Mouse (Mus musculus) spleen, adult 2 months (tissue): Measurements from ENCODE around the gene Clic1. TPM values are rescaled to one million over a fixed set of nuclear protein-coding genes. Genes with fewer than 3 reads are reported as not detected.

Experiments
- DNase-seq, 2 experiments: peaks; one replicate each; pipeline versions ENCODE4 v3.0.0 to v3.0.0-alpha.2; 2012 to 2021; ENCODE audit warnings: low spot score in 2 of 2, low read depth in 1 of 2
- H3K27ac ChIP-seq: fragments of 200-500 bp; 2 replicates; pipeline ENCODE4 v1.5.1; 2012; ENCODE audit warnings: low read length, inconsistent platforms; ENCODE audit not compliant: insufficient read depth
- H3K27me3 ChIP-seq: fragments of 200-500 bp; 2 replicates; pipeline ENCODE4 v1.6.1; 2012; ENCODE audit warnings: mild to moderate bottlenecking, moderate library complexity, low read length, inconsistent platforms; ENCODE audit not compliant: control insufficient read depth, insufficient read depth
- H3K36me3 ChIP-seq: fragments of 200-500 bp; 2 replicates; pipeline ENCODE4 v1.6.1; 2012; ENCODE audit warnings: mild to moderate bottlenecking, low read length, inconsistent platforms; ENCODE audit not compliant: control insufficient read depth, insufficient read depth
- H3K4me1 ChIP-seq: fragments of 200-500 bp; 2 replicates; pipeline ENCODE4 v1.6.1; 2011; ENCODE audit warnings: inconsistent platforms; ENCODE audit not compliant: control insufficient read depth, insufficient read depth, insufficient read length
- H3K4me3 ChIP-seq: fragments of 200-500 bp; 2 replicates; pipeline ENCODE4 v1.5.1; 2011; ENCODE audit warnings: mild to moderate bottlenecking, inconsistent platforms; ENCODE audit not compliant: insufficient read depth, insufficient read length; ENCODE audit errors: extremely low read depth
- CTCF ChIP-seq: fragments of 200-500 bp; IDR thresholded peaks from 2 replicates; pipeline ENCODE4 v1.5.1; 2011; ENCODE audit warnings: mild to moderate bottlenecking, inconsistent platforms; ENCODE audit not compliant: insufficient read depth, insufficient read length, insufficient replicate concordance; ENCODE audit errors: extremely low read depth
- POLR2A ChIP-seq: fragments of 200-500 bp; IDR thresholded peaks from 2 replicates; pipeline ENCODE4 v1.6.1; 2011; ENCODE audit warnings: low read depth, low read length, inconsistent platforms
- WGBS: fragments of 180-500 bp; shearing (Covaris S2); methylation state at CpG from one replicate; pipeline ENCODE4 v1.1.7; 2018; 5-methylcytosine and 5-hydroxymethylcytosine counted together
- polyA plus RNA-seq: library from polyadenylated mRNA; depleted of rRNA; stranded (reverse); fragments of >200 nt; gene quantifications from 2 replicates; pipeline ENCODE4 v1.2.3, GENCODE M21; 2012

Gene Clic1
- polyA plus RNA-seq, 1 experiment: 123 TPM

GRCm38 (mm10) chr17:35034896-35035295, 14.9 kb upstream of the Clic1 start:
- Histone ChIP-seq H3K36me3 (no peaks in the 10 kb centered on the region), H3K27me3 (no peaks in the 10 kb centered on the region), H3K4me3 (no peak overlapping the region), H3K27ac (no peak overlapping the region), H3K4me1 (peaks cover 9% of the 10 kb centered on the region; the same call in 1 of the 2 replicates)
- TF ChIP-seq POLR2A (no peak), CTCF (no peak)
- no peak for DNase-seq
- 65% methylated on average over 6 of the region's 6 CpGs for WGBS

DNA sequence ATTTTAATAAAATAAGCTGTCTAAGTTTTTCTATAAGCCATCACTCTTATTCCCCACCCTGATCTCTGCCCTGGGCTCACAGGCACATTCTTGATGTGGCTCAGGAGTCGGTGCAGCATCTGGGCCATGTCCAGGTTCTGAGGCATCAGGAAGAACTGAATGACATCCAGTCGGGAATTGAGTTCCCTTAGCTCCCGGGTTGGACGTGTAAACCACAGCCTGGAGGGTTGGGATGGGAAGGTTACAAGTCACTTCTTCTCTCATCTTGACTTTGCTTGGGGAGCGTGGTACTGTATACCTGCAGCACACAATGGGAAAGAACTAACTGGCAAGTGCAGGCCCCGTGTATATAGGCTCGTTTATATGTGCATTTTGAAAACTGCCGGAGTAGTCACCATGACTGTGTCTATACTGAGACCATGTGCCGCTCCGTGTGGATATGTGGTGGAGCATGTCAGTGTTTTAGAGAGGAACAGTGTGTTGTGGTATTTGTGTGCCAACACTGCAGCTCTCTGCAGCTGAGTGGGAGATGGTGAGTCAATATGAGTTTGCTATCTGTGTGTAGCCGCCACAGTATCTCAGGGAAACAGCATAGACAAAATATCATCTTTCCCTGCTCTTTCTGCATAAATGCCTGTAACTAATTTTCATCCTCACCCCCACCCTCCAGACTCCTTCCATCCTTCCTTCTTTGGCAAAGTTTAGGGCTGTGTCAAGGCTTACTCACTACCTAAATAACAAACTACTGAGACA, 10.5 kb upstream of the Clic1 start:
- 94% methylated on average over 11 of the region's 11 CpGs for WGBS
- TF ChIP-seq CTCF: no peak
- TF ChIP-seq POLR2A: no peak
- H3K4me3 ChIP-seq: no peak overlapping the region
- H3K27ac ChIP-seq: no peak overlapping the region
- no peaks in the 10 kb centered on the region for H3K36me3 ChIP-seq
- H3K27me3 ChIP-seq: no peaks in the 10 kb centered on the region
- H3K4me1 ChIP-seq: no peaks in the 10 kb centered on the region
- no peak for DNase-seq

GRCm38 (mm10) chr17:35043794-35044193, 6.0 kb upstream of the Clic1 start:
- H3K4me3 ChIP-seq: no peak overlapping the region
- no peak overlapping the region for H3K27ac ChIP-seq
- no peak for DNase-seq
- H3K36me3 ChIP-seq: no peaks in the 10 kb centered on the region
- no peaks in the 10 kb centered on the region for H3K27me3 ChIP-seq
- no peak for TF ChIP-seq CTCF
- no peak for TF ChIP-seq POLR2A
- WGBS: 88% methylated on average over 4 of the region's 4 CpGs
- peaks cover 10% of the 10 kb centered on the region for H3K4me1 ChIP-seq

- Histone ChIP-seq H3K4me1 (peaks cover 18% of the 10 kb centered on the region), H3K27ac (no peak overlapping the region), H3K4me3 (no peak overlapping the region)
These were observed 4.6 kb upstream of the Clic1 start for GRCm38 (mm10) chr17:35044904-35045806.

DNA sequence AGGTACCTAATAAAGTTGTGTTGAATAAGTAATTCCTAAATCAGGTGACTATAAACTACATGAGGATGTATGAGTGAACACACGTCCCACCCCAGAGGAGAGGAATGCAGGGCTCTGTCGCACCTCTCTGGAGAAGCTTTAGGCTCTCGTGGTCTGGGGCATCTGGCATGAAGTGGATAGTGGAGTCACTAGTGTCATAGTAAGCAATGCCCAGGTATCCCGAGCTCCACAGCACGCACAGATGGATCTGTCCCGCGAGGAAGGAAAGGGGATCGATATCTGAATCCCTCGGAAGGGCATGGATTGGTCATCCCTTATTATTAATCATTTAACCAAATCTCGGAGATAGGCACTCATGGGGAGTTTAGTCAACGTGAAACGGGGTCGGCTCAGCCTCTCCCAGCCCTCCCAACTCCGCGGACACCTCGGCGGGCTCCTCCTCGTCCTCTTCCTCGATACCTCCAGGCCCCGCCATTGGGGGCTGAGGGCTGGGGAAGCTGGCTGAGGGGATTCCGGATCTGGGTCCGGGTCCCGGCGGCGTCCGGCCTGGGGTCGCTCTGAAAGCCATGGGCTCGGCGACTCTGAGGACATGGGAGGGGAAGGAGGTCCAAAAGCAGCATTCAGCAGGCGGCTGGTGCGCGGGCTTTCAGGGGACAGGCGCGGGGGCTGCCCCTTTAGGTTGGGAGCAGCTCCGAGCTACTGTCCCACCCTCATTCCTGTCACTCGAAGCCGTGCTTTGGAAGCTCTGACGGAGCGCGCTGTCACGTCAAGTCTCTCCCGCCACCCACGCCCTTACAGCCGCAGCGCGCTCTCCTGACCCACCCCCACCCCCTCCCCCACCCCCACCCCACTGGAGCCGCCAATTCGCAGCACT, 3.7 kb upstream of the Clic1 start:
- Histone ChIP-seq H3K27me3 (no peaks in the 10 kb centered on the region), H3K27ac (peak overlapping the region; percentile 41; the same call in 1 of the 2 replicates), H3K4me1 (peaks cover 18% of the 10 kb centered on the region), H3K36me3 (no peaks in the 10 kb centered on the region), H3K4me3 (peak overlapping the region; percentile 65)
- DNase-seq: no peak
- 3% methylated on average over 46 of the region's 48 CpGs for WGBS
- TF ChIP-seq CTCF (no peak), POLR2A (peak; percentile 17; the same call in 1 of the 2 replicates)

More at GRCm38 (mm10) chr17:35044904-35045806, 4.6 kb upstream of the Clic1 start:
- Histone ChIP-seq H3K27me3 (no peaks in the 10 kb centered on the region), H3K36me3 (no peaks in the 10 kb centered on the region)
- DNase-seq: no peak
- 65% methylated on average over 7 of the region's 7 CpGs for WGBS
- no peak for TF ChIP-seq CTCF
- TF ChIP-seq POLR2A: no peak
